ENCODE assay signal across 8 mouse cellular contexts in the genomic region with DNA sequence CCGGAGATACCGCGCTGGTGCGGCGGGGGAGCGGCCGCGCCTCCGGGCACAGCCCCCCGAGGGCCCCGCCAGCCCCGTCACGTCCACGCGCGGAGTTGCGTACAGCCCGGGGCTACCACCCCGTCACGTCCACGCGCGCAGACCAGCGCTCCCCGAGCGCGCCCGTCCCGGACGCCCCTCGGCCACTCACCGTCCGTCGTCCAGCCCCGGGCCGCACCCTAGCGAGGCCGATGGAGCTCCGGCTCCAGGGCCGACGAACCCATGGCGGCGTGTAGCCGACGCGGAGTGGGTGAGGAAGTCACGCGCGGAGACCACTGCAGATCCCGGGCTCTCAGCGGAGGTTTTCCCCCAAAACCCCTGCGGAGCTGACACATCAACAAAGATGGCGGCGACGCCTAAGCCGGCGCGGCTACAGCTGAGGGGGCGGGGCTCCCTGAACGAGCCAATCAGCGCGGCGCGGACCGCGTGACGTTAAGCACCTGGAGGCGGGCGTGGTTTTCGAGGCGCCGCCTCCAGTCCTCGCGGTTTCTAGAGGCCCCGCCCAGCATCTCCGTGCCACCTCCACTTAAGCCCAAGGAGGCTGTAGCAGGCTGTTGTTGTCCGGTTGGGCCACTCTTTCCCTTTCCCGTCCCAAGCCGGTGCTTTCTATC. TPM values are rescaled to one million over a fixed set of nuclear protein-coding genes. Genes with fewer than 3 reads are reported as not detected.
DNase-seq lines count a peak whose midpoint lies in the region; ATAC-seq lines count a peak whose summit lies in the region.

Gene Ccdc186, minus strand, starts transcription at position 393 of the 650 bp plus-strand sequence.

- H3K4me1 ChIP-seq in hindbrain, embryonic 12.5 days, result peaks cover 32% of the 10 kb centered on the region

- ATAC-seq in hindbrain, embryonic 12.5 days (ENCODE audit: low FRiP score), result peak; percentile 97

- H3K36me3 ChIP-seq in hindbrain, embryonic 12.5 days, result no peaks in the 10 kb centered on the region

- peak within 1 kb of the TSS; percentile 95 for H3K9ac ChIP-seq in hindbrain, embryonic 12.5 days

- H3K27me3 ChIP-seq in hindbrain, embryonic 12.5 days, result no peaks in the 10 kb centered on the region; the same call in 1 of the 2 replicates

- H3K4me2 ChIP-seq in hindbrain, embryonic 12.5 days (replicated peaks), result peak within 1 kb of the TSS; percentile 83

- under 1% methylated on average over 69 of the region's 79 CpGs for WGBS in hindbrain, embryonic 12.5 days

- H3K9me3 ChIP-seq in hindbrain, embryonic 12.5 days (replicated peaks), result no peaks in the 10 kb centered on the region

- peak within 1 kb of the TSS; percentile 69 for H3K4me3 ChIP-seq in hindbrain, embryonic 12.5 days

- H3K27ac ChIP-seq in hindbrain, embryonic 12.5 days, result peak within 1 kb of the TSS; percentile 86

- DNase-seq in NIH3T3 (ENCODE audit: low read depth), result peak; percentile 100
- DNase-seq in cerebellum, postnatal 10 days, result peak; percentile 99
- peak; percentile 90 to 96 for DNase-seq in frontal cortex, postnatal 10 days (ENCODE audit: low spot score in 2 of 2)
- peak; percentile 93 for DNase-seq in layer of hippocampus, postnatal 25 days (ENCODE audit: extremely low spot score in 1 of 2, low spot score in 1 of 2)
- peak; percentile 95 for DNase-seq in lung, postnatal 25 days (ENCODE audit: low spot score)
- DNase-seq in retina, embryonic 14.5 days (ENCODE audit: low spot score), result peak; percentile 99
- DNase-seq in thymus, postnatal 4 days, result peak; percentile 98

RNA-seq across cellular contexts. Expression of gene Ccdc186, which starts in this region (rescaled TPM):
- 30.2 and 34.0 TPM in 2 replicates for polyA plus RNA-seq in hindbrain, embryonic 12.5 days (2016; fragmentation: Nextera tagmentation; extraction: Ambion mirVana)
- total RNA-seq in layer of hippocampus, postnatal 25 days (2021), result 10 to 100 TPM; 44.4 to 46.3 TPM

Comparison
In these comparisons a context has a peak if more than half of its experiments do, and no peak if none do; other contexts are left out.
1. Peak in every context shown above with its lines: DNase-seq, ATAC-seq, H3K4me3 ChIP-seq and H3K27ac ChIP-seq.